Mouse (Mus musculus) heart, postnatal 25 days (tissue): ENCODE measurements around the gene Stil. TPM values are rescaled to one million over a fixed set of nuclear protein-coding genes. Genes with fewer than 3 reads are reported as not detected.

Source experiments
- DNase-seq: peaks from one replicate; pipeline ENCODE4 v3.0.0; 2022; ENCODE audit warnings: low spot score
- intact Hi-C: fragments of 180-260 bp; cut with DNase I; formaldehyde crosslinking; loops from one replicate; pipeline ENCODE4 v1.15.1; 2025
- total RNA-seq, 2 experiments: library from RNA; stranded (reverse); gene quantifications; 2 replicates each; pipeline ENCODE4 v1.2.3; 2021

Gene Stil
- total RNA-seq, 2 experiments from 2014 or later, result 0.16 to 0.22 TPM

GRCm38 (mm10) chr4:115074789-115075188 lies 74.8 kb downstream of the Stil start:
- DNase-seq, result no peak
- intact Hi-C loops, result loop anchor here (2.0 kb wide), 1 partner anchor 16 kb away; no protein-coding TSS in a partner anchor

GRCm38 (mm10) chr4:115075204-115075915 lies 75.4 kb downstream of the Stil start:
- intact Hi-C loops, result loop anchor here (2.0 kb wide), 1 partner anchor 17 kb away; no protein-coding TSS in a partner anchor
- DNase-seq, result peak; percentile 22

GRCm38 (mm10) chr4:115078892-115079820 lies 79.2 kb downstream of the Stil start:
- no peak for DNase-seq
- intact Hi-C loops, result no loop called here

GRCm38 (mm10) chr4:115079821-115080349 lies 79.9 kb downstream of the Stil start:
- intact Hi-C loops, result no loop called here
- no peak for DNase-seq

- no peak for DNase-seq
- intact Hi-C loops, result no loop called here
Observed at GRCm38 (mm10) chr4:115083031-115083430, 83.1 kb downstream of the Stil start.

GRCm38 (mm10) chr4:115085522-115086095 lies 85.7 kb downstream of the Stil start:
- intact Hi-C loops, result loop anchor here (1.0 to 5.0 kb wide), 3 partner anchors 38 to 88 kb away; no protein-coding TSS in a partner anchor
- no peak for DNase-seq

- intact Hi-C loops, result loop anchor here (1.0 to 5.0 kb wide), 2 partner anchors 39 to 89 kb away; no protein-coding TSS in a partner anchor
Observed at GRCm38 (mm10) chr4:115086257-115086656, 86.3 kb downstream of the Stil start.

GRCm38 (mm10) chr4:115086763-115087415 lies 86.9 kb downstream of the Stil start:
- intact Hi-C loops, result loop anchor here (1.0 to 5.0 kb wide), 2 partner anchors 40 to 90 kb away; no protein-coding TSS in a partner anchor
- DNase-seq, result no peak

More at GRCm38 (mm10) chr4:115086257-115086656, 86.3 kb downstream of the Stil start:
- DNase-seq, result no peak

GRCm38 (mm10) chr4:115088611-115089338 lies 88.8 kb downstream of the Stil start, which contains the start of gene Pdzk1ip1:
TSS of gene Pdzk1ip1 (plus strand) at chr4:115088708.
- no peak for DNase-seq
- intact Hi-C loops, result loop anchor here (5.0 kb wide), 1 partner anchor 91 kb away; no protein-coding TSS in a partner anchor

- no peak for DNase-seq
- intact Hi-C loops, result no loop called here
Observed at GRCm38 (mm10) chr4:115090592-115090991, 90.6 kb downstream of the Stil start.

GRCm38 (mm10) chr4:115091806-115092205 lies 91.8 kb downstream of the Stil start:
- no peak for DNase-seq
- intact Hi-C loops, result no loop called here

Other genes starting within 250 kb of the Stil start
- gene Gm12830, start 178.4 kb upstream of the Stil start, total RNA-seq, result not detected
- gene Foxd2, start 91.3 kb upstream of the Stil start, total RNA-seq, result under 1 TPM; 0.17 to 0.44 TPM
- gene Foxe3, start 74.1 kb upstream of the Stil start, total RNA-seq, result not detected
- 10 to 100 TPM; 34.2 to 39.8 TPM for gene Cmpk1, start 12.9 kb upstream of the Stil start, total RNA-seq
- gene Tal1, start 56.3 kb downstream of the Stil start, total RNA-seq, result 1 to 10 TPM; 3.7 to 4.0 TPM
- gene Pdzk1ip1, start 88.5 kb downstream of the Stil start, total RNA-seq, result 1 to 10 TPM in 1 of 2 experiments, not detected in 1; 1.0 TPM
- not detected for gene Cyp4x1, start 134.1 kb downstream of the Stil start, total RNA-seq
- gene Cyp4a29, start 241.9 kb downstream of the Stil start, total RNA-seq, result not detected